In the genomic region with DNA sequence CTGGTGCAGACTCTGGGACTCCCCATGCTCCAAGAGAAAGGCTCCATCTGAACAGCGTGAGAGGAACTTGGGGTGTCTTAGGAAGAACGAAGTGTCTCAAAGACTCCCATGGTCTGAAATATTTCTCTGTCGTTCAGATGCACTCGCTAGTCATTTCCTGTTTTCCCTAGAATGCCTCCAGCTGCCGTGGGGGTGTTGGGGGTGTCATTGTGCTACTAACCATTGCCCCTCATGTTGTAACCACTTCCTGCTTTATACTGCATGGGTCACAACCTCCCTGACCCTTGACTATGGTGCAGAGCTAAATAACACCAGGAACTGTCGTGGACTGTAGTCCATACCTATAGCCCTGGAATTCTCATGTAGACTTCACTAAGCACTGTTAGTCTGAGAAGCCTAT, we compare ENCODE assay signal across 18 mouse cellular contexts.
DNase-seq lines count a peak whose midpoint lies in the region; ATAC-seq and TF ChIP-seq lines count a peak whose summit lies in the region.
"Had no signal": no experiment of that assay in that cellular context is flagged by ENCODE, and none has a peak within 500 bp of the region (broad histone marks: within the 10 kb centered on the region; RNA-seq: fewer than 3 reads in every experiment).

No protein-coding gene starts in this region.

- ATAC-seq in liver, postnatal 0 days: peak; percentile 58
- ATAC-seq in megakaryocyte progenitor cell, adult 5-6 weeks (replicated peaks; ENCODE audit: poor library complexity): peak; percentile 76
- ATAC-seq: forebrain, embryonic 15.5 days had no signal

- H3K27me3 ChIP-seq in liver, postnatal 0 days (ENCODE audit: insufficient read depth, low read length): no peaks in the 10 kb centered on the region
- H3K27me3 ChIP-seq: forebrain, embryonic 15.5 days; hindbrain, embryonic 12.5 days; midbrain, embryonic 12.5 days had no signal

- H3K36me3 ChIP-seq in liver, postnatal 0 days (replicated peaks; ENCODE audit: insufficient read depth, low read length): no peaks in the 10 kb centered on the region
- H3K36me3 ChIP-seq: forebrain, embryonic 15.5 days; hindbrain, embryonic 12.5 days; midbrain, embryonic 12.5 days had no signal

- no peak overlapping the region for H3K9ac ChIP-seq in liver, postnatal 0 days (replicated peaks)
- H3K9ac ChIP-seq: forebrain, embryonic 15.5 days; hindbrain, embryonic 12.5 days; liver, embryonic 14.5 days; midbrain, embryonic 12.5 days had no signal

- DNase-seq in liver, postnatal 0 days: peak; percentile 46
- no peak for DNase-seq in liver
- peak; percentile 55 for DNase-seq in kidney, postnatal 14 days
- DNase-seq in thymus, postnatal 36 days: peak; percentile 28 to 51
- no peak for DNase-seq in left cerebral cortex, adult 9 months (ENCODE audit: low spot score in 2 of 2)
- no peak for DNase-seq in heart, adult 9 months (ENCODE audit: low spot score in 2 of 2)
- DNase-seq: cerebellum, adult 11 months; cerebellum, postnatal 25 days; gastrocnemius, postnatal 10 days; layer of hippocampus, postnatal 36 days; left cerebral cortex, postnatal 4 days; retina, postnatal 1 day; right cerebral cortex, postnatal 4 days had no signal

- 24% methylated on average over 6 of the region's 6 CpGs for WGBS in liver, postnatal 0 days (ENCODE audit: insufficient replicate concordance)

- H3K4me1 ChIP-seq in liver, postnatal 0 days (ENCODE audit: insufficient read depth): peaks cover 10% of the 10 kb centered on the region; the same call in 1 of the 2 replicates

- no peak overlapping the region for H3K4me2 ChIP-seq in liver, postnatal 0 days (ENCODE audit: low read depth, low read length)
- H3K4me2 ChIP-seq: forebrain, embryonic 15.5 days; hindbrain, embryonic 12.5 days; midbrain, embryonic 12.5 days had no signal

- TF ChIP-seq EP300 in liver, postnatal 0 days (IDR thresholded peaks at IDR 0.05; ENCODE audit: low read depth): 0 out of 2 replicates have a peak, but pooled peaks have one; percentile 35

- no peak overlapping the region for H3K4me3 ChIP-seq in liver, postnatal 0 days (ENCODE audit: low read depth, low read length)
- H3K4me3 ChIP-seq: forebrain, embryonic 15.5 days; hindbrain, embryonic 12.5 days; midbrain, embryonic 12.5 days had no signal

- no peak overlapping the region for H3K27ac ChIP-seq in liver, postnatal 0 days (ENCODE audit: low read depth)
- H3K27ac ChIP-seq: forebrain, embryonic 15.5 days; hindbrain, embryonic 12.5 days; liver, embryonic 14.5 days; midbrain, embryonic 12.5 days had no signal

- no peak for TF ChIP-seq CTCF in liver, postnatal 0 days (IDR thresholded peaks at IDR 0.05; ENCODE audit: low read depth)

- no peaks in the 10 kb centered on the region for H3K9me3 ChIP-seq in liver, postnatal 0 days (ENCODE audit: low read length)
- H3K9me3 ChIP-seq: forebrain, embryonic 15.5 days; hindbrain, embryonic 12.5 days; midbrain, embryonic 12.5 days had no signal

Comparison
In these comparisons a context has a peak if more than half of its experiments do, and no peak if none do; other contexts are left out.
1. DNase-seq: peak in liver, postnatal 0 days (single experiment), kidney, postnatal 14 days (single experiment) and thymus, postnatal 36 days (2 of 2); none in liver (single experiment), left cerebral cortex, adult 9 months (0 of 2) and heart, adult 9 months (0 of 2).